Mouse (Mus musculus): ENCODE data around the gene Ptpro.

The Ptpro gene

GRCm38 (mm10) chr6:137294973-137295820 is 43.1 kb downstream of the Ptpro start:
- DNase-seq (ENCODE audit: low spot score): no peak

GRCm38 (mm10) chr6:137302561-137302960 is 50.4 kb downstream of the Ptpro start:
- no peak for DNase-seq (ENCODE audit: low spot score)

- DNase-seq (ENCODE audit: low spot score): no peak
Measured at GRCm38 (mm10) chr6:137303824-137304223, 51.7 kb downstream of the Ptpro start.

- DNase-seq (ENCODE audit: low spot score): no peak
Measured at GRCm38 (mm10) chr6:137315265-137315664, 63.1 kb downstream of the Ptpro start.

GRCm38 (mm10) chr6:137316358-137316757 is 64.2 kb downstream of the Ptpro start:
- DNase-seq (ENCODE audit: low spot score): no peak

- DNase-seq (ENCODE audit: low spot score): no peak
Measured at GRCm38 (mm10) chr6:137317509-137317908, 65.4 kb downstream of the Ptpro start.

GRCm38 (mm10) chr6:137318242-137318861 is 66.2 kb downstream of the Ptpro start:
- DNase-seq (ENCODE audit: low spot score): no peak

- DNase-seq (ENCODE audit: low spot score): no peak
Measured at GRCm38 (mm10) chr6:137319658-137320057, 67.5 kb downstream of the Ptpro start.

- no peak for DNase-seq (ENCODE audit: low spot score)
Measured at GRCm38 (mm10) chr6:137327718-137328117, 75.6 kb downstream of the Ptpro start.

- no peak for DNase-seq (ENCODE audit: low spot score)
Measured at GRCm38 (mm10) chr6:137328228-137328627, 76.1 kb downstream of the Ptpro start.

- DNase-seq (ENCODE audit: low spot score): no peak
Measured at GRCm38 (mm10) chr6:137330782-137331181, 78.7 kb downstream of the Ptpro start.

- DNase-seq (ENCODE audit: low spot score): no peak
Measured at GRCm38 (mm10) chr6:137331826-137332225, 79.7 kb downstream of the Ptpro start.

GRCm38 (mm10) chr6:137339071-137339470 is 87.0 kb downstream of the Ptpro start:
- peak; percentile 42 for DNase-seq (ENCODE audit: low spot score)

GRCm38 (mm10) chr6:137343688-137344441 is 91.7 kb downstream of the Ptpro start:
- no peak for DNase-seq (ENCODE audit: low spot score)

- no peak for DNase-seq (ENCODE audit: low spot score)
Measured at GRCm38 (mm10) chr6:137360166-137360565, 108.0 kb downstream of the Ptpro start.

GRCm38 (mm10) chr6:137362216-137362615 is 110.1 kb downstream of the Ptpro start:
- DNase-seq (ENCODE audit: low spot score): no peak

GRCm38 (mm10) chr6:137364681-137365080 is 112.6 kb downstream of the Ptpro start:
- no peak for DNase-seq (ENCODE audit: low spot score)

GRCm38 (mm10) chr6:137365637-137366036 is 113.5 kb downstream of the Ptpro start:
- DNase-seq (ENCODE audit: low spot score): no peak

- DNase-seq (ENCODE audit: low spot score): no peak
Measured at GRCm38 (mm10) chr6:137370745-137371144, 118.6 kb downstream of the Ptpro start.

GRCm38 (mm10) chr6:137371455-137371854 is 119.3 kb downstream of the Ptpro start:
- DNase-seq (ENCODE audit: low spot score): no peak

GRCm38 (mm10) chr6:137373920-137374319 is 121.8 kb downstream of the Ptpro start:
- no peak for DNase-seq (ENCODE audit: low spot score)

- no peak for DNase-seq (ENCODE audit: low spot score)
Measured at GRCm38 (mm10) chr6:137382546-137382945, 130.4 kb downstream of the Ptpro start.

- peak; percentile 47 for DNase-seq (ENCODE audit: low spot score)
Measured at GRCm38 (mm10) chr6:137386344-137386743, 134.2 kb downstream of the Ptpro start.
